Mouse (Mus musculus) olfactory bulb, adult 2 months (tissue): ENCODE measurements at regions not wholly inside any gene's neighbourhood (a gene's known extent, or its start where the extent isn't known, plus 50 kb on each side); places are given as distances from the start of the nearest gene placed in this dataset.

Experiments used
- CTCF ChIP-seq: fragments of 200-500 bp; IDR thresholded peaks from 2 replicates; pipeline ENCODE4 v1.5.1; 2012; ENCODE audit warnings: low read depth, mild to moderate bottlenecking, low read length, moderate library complexity; ENCODE audit not compliant: insufficient read depth
- POLR2A ChIP-seq: fragments of 200-500 bp; IDR thresholded peaks from 2 replicates; pipeline ENCODE4 v1.6.1; 2012; ENCODE audit warnings: mild to moderate bottlenecking, low read depth, low read length, moderate library complexity; ENCODE audit not compliant: insufficient read depth

DNA sequence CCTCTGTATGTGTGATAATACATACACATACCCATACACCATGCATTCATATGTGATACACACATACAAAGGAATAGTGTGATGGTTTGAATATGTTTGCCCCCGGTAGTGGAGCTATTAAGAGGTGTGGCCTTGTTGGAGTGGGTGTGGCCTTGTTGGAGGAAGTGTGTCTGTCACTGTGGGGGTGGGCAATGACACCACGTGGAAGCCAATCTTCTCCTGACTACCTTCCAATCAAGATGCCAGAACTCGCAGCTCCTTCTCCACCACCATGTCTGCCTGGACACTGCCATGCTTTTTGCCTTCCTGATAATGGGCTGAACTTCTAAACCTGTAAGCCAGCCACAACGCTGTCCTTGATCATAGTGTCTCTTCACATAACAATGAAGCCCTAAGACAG is 86.1 kb upstream of the Pabpc6 start:
- no peak for TF ChIP-seq CTCF
- no peak for TF ChIP-seq POLR2A
